Mouse (Mus musculus) heart, embryonic 12.5 days (tissue): ENCODE measurements around the gene Ddhd1. TPM values are rescaled to one million over a fixed set of nuclear protein-coding genes. Genes with fewer than 3 reads are reported as not detected.

Experiments used
- ATAC-seq: fragments of 200-750 bp; cut with Nextera tagmentation; 2 replicates; pipeline ENCODE4 v1.8.0; 2017; ENCODE audit warnings: moderate TSS enrichment, moderate library complexity; ENCODE audit not compliant: insufficient number of reproducible peaks, low FRiP score
- H3K27ac ChIP-seq: fragments of 300-500 bp; sonication (generic); 2 replicates; pipeline ENCODE4 v1.5.1; 2016; ENCODE audit warnings: mild to moderate bottlenecking, moderate library complexity; ENCODE audit not compliant: poor library complexity, severe bottlenecking
- H3K27me3 ChIP-seq: fragments of 300-500 bp; sonication (generic); replicated peaks from 2 replicates; pipeline ENCODE4 v1.6.1; 2016; ENCODE audit warnings: mild to moderate bottlenecking, moderate library complexity
- H3K36me3 ChIP-seq: fragments of 300-500 bp; sonication (generic); 2 replicates; pipeline ENCODE4 v1.6.1; 2016; ENCODE audit warnings: mild to moderate bottlenecking, moderate library complexity
- H3K4me1 ChIP-seq: fragments of 300-500 bp; sonication (generic); replicated peaks from 2 replicates; pipeline ENCODE4 v1.6.1; 2016; ENCODE audit warnings: mild to moderate bottlenecking
- H3K4me2 ChIP-seq: fragments of 300-500 bp; sonication (generic); 2 replicates; pipeline ENCODE4 v1.6.1; 2016; ENCODE audit warnings: mild to moderate bottlenecking, moderate library complexity
- H3K4me3 ChIP-seq: fragments of 300-500 bp; sonication (generic); 2 replicates; pipeline ENCODE4 v1.5.1; 2016; ENCODE audit warnings: mild to moderate bottlenecking
- H3K9ac ChIP-seq: fragments of 300-500 bp; sonication (generic); 2 replicates; pipeline ENCODE4 v1.6.1; 2016; ENCODE audit warnings: mild to moderate bottlenecking, moderate library complexity
- H3K9me3 ChIP-seq: fragments of 300-500 bp; sonication (generic); replicated peaks from 2 replicates; pipeline ENCODE4 v1.6.1; 2016; ENCODE audit warnings: mild to moderate bottlenecking, moderate library complexity
- WGBS: fragments of 180-500 bp; shearing (Covaris S2); methylation state at CpG from one replicate; pipeline ENCODE4 v1.1.7; 2016; 5-methylcytosine and 5-hydroxymethylcytosine counted together
- polyA plus RNA-seq: library from polyadenylated mRNA; unstranded; fragments of >200 nt; fragmentation: Nextera tagmentation; extraction: Ambion mirVana; gene quantifications from 2 replicates; pipeline ENCODE4 v1.2.1, GENCODE M21; 2016

Ddhd1 gene
- 12.6 and 16.3 TPM in 2 replicates for polyA plus RNA-seq

GRCm38 (mm10) chr14:45657641-45658611 lies at the start of gene Ddhd1:
Ddhd1 (minus strand) TSS chr14:45658143.
- Histone ChIP-seq H3K36me3 (no peaks in the 10 kb centered on the region), H3K4me2 (peak within 1 kb of the TSS; percentile 74), H3K4me1 (peaks cover 29% of the 10 kb centered on the region), H3K9me3 (no peaks in the 10 kb centered on the region), H3K9ac (peak within 1 kb of the TSS; percentile 89), H3K4me3 (peak within 1 kb of the TSS; percentile 85), H3K27me3 (no peaks in the 10 kb centered on the region), H3K27ac (peak within 1 kb of the TSS; percentile 95)
- WGBS, result under 1% methylated on average over 123 of the region's 123 CpGs
- peak; percentile 95 for ATAC-seq

- 66% methylated on average over 3 of the region's 3 CpGs for WGBS
Observed at GRCm38 (mm10) chr14:45707176-45707910, 49.4 kb upstream of the Ddhd1 start.

GRCm38 (mm10) chr14:45700031-45700572 lies 42.2 kb upstream of the Ddhd1 start:
- WGBS, result 62% methylated on average over 6 of the region's 6 CpGs
- no peak for ATAC-seq

More at GRCm38 (mm10) chr14:45707176-45707910, 49.4 kb upstream of the Ddhd1 start:
- no peaks in the 10 kb centered on the region for H3K9me3 ChIP-seq
- H3K36me3 ChIP-seq, result no peaks in the 10 kb centered on the region
- H3K4me2 ChIP-seq, result no peak overlapping the region
- H3K4me1 ChIP-seq, result no peaks in the 10 kb centered on the region
- no peaks in the 10 kb centered on the region for H3K27me3 ChIP-seq
- ATAC-seq, result no peak
- no peak overlapping the region for H3K27ac ChIP-seq
- no peak overlapping the region for H3K9ac ChIP-seq
- no peak overlapping the region for H3K4me3 ChIP-seq

GRCm38 (mm10) chr14:45698867-45699266 lies 40.9 kb upstream of the Ddhd1 start:
- 45% methylated on average over 3 of the region's 3 CpGs for WGBS

More at GRCm38 (mm10) chr14:45700031-45700572, 42.2 kb upstream of the Ddhd1 start:
- no peaks in the 10 kb centered on the region for H3K27me3 ChIP-seq
- no peaks in the 10 kb centered on the region for H3K9me3 ChIP-seq
- no peak overlapping the region for H3K4me2 ChIP-seq
- no peak overlapping the region for H3K9ac ChIP-seq
- no peak overlapping the region for H3K27ac ChIP-seq
- no peak overlapping the region for H3K4me3 ChIP-seq
- no peaks in the 10 kb centered on the region for H3K36me3 ChIP-seq
- H3K4me1 ChIP-seq, result no peaks in the 10 kb centered on the region

GRCm38 (mm10) chr14:45696098-45696497 lies 38.2 kb upstream of the Ddhd1 start:
- Histone ChIP-seq H3K9ac (no peak overlapping the region), H3K27me3 (no peaks in the 10 kb centered on the region), H3K4me2 (no peak overlapping the region), H3K9me3 (no peaks in the 10 kb centered on the region), H3K4me3 (no peak overlapping the region), H3K4me1 (no peaks in the 10 kb centered on the region), H3K27ac (no peak overlapping the region), H3K36me3 (no peaks in the 10 kb centered on the region)
- WGBS, result 95% methylated on average over 2 of the region's 2 CpGs
- no peak for ATAC-seq

More at GRCm38 (mm10) chr14:45698867-45699266, 40.9 kb upstream of the Ddhd1 start:
- Histone ChIP-seq H3K36me3 (no peaks in the 10 kb centered on the region), H3K9me3 (no peaks in the 10 kb centered on the region), H3K9ac (no peak overlapping the region), H3K27me3 (no peaks in the 10 kb centered on the region), H3K27ac (no peak overlapping the region), H3K4me2 (no peak overlapping the region), H3K4me1 (no peaks in the 10 kb centered on the region), H3K4me3 (no peak overlapping the region)
- no peak for ATAC-seq

GRCm38 (mm10) chr14:45693891-45694290 lies 35.9 kb upstream of the Ddhd1 start:
- Histone ChIP-seq H3K27ac (no peak overlapping the region), H3K9me3 (no peaks in the 10 kb centered on the region), H3K27me3 (no peaks in the 10 kb centered on the region), H3K4me3 (no peak overlapping the region), H3K9ac (no peak overlapping the region), H3K4me1 (no peaks in the 10 kb centered on the region), H3K4me2 (no peak overlapping the region), H3K36me3 (no peaks in the 10 kb centered on the region)
- no peak for ATAC-seq
- 87% methylated on average over 2 of the region's 2 CpGs for WGBS

GRCm38 (mm10) chr14:45690520-45691246 lies 32.7 kb upstream of the Ddhd1 start:
- Histone ChIP-seq H3K9me3 (no peaks in the 10 kb centered on the region), H3K4me3 (peak overlapping the region; percentile 60), H3K36me3 (no peaks in the 10 kb centered on the region), H3K27me3 (0 out of 2 replicates have a peak, but pooled peaks cover 4% of the 10 kb centered on the region), H3K27ac (no peak overlapping the region), H3K4me1 (peaks cover 4% of the 10 kb centered on the region; the same call in 1 of the 2 replicates), H3K9ac (peak overlapping the region; percentile 65), H3K4me2 (peak overlapping the region; percentile 74)
- under 1% methylated on average over 16 of the region's 16 CpGs for WGBS
- ATAC-seq, result peak; percentile 64

- WGBS, result 78% methylated on average over 2 of the region's 2 CpGs
- H3K9ac ChIP-seq, result no peak overlapping the region
- H3K27me3 ChIP-seq, result 0 out of 2 replicates have a peak, but pooled peaks cover 4% of the 10 kb centered on the region
- H3K9me3 ChIP-seq, result no peaks in the 10 kb centered on the region
- no peak overlapping the region for H3K27ac ChIP-seq
- no peaks in the 10 kb centered on the region for H3K36me3 ChIP-seq
- H3K4me2 ChIP-seq, result no peak overlapping the region
- no peak for ATAC-seq
- H3K4me3 ChIP-seq, result no peak overlapping the region
- H3K4me1 ChIP-seq, result peaks cover 4% of the 10 kb centered on the region; the same call in 1 of the 2 replicates
Observed at GRCm38 (mm10) chr14:45685313-45685712, 27.4 kb upstream of the Ddhd1 start.

GRCm38 (mm10) chr14:45676722-45677121 lies 18.8 kb upstream of the Ddhd1 start:
- no peak overlapping the region for H3K4me3 ChIP-seq
- no peak overlapping the region for H3K4me2 ChIP-seq
- ATAC-seq, result no peak
- H3K9me3 ChIP-seq, result no peaks in the 10 kb centered on the region
- 78% methylated on average over 6 of the region's 6 CpGs for WGBS
- no peaks in the 10 kb centered on the region for H3K36me3 ChIP-seq
- no peak overlapping the region for H3K9ac ChIP-seq
- no peaks in the 10 kb centered on the region for H3K4me1 ChIP-seq
- no peaks in the 10 kb centered on the region for H3K27me3 ChIP-seq
- H3K27ac ChIP-seq, result no peak overlapping the region

GRCm38 (mm10) chr14:45668325-45668724 lies 10.4 kb upstream of the Ddhd1 start:
- H3K36me3 ChIP-seq, result no peaks in the 10 kb centered on the region
- H3K27me3 ChIP-seq, result no peaks in the 10 kb centered on the region
- H3K27ac ChIP-seq, result no peak overlapping the region
- H3K4me3 ChIP-seq, result no peak overlapping the region
- H3K4me1 ChIP-seq, result no peaks in the 10 kb centered on the region
- H3K4me2 ChIP-seq, result no peak overlapping the region
- H3K9me3 ChIP-seq, result no peaks in the 10 kb centered on the region
- 78% methylated on average over 4 of the region's 4 CpGs for WGBS
- H3K9ac ChIP-seq, result no peak overlapping the region
- ATAC-seq, result no peak
